Mouse (Mus musculus) liver, adult 10 weeks (tissue): ENCODE results near the gene Tmem45a. TPM values are rescaled to one million over a fixed set of nuclear protein-coding genes. Genes with fewer than 3 reads are reported as not detected.

Experiments used
- polyA plus RNA-seq: library from polyadenylated mRNA; stranded (reverse); fragments of 350-450 nt; fragmentation: Illumina TruSeq; extraction: RNeasy Lipid Tissue Mini Kit (QIAGEN cat#74804); gene quantifications from one replicate; pipeline ENCODE4 v1.2.3, GENCODE M21; 2014; ENCODE audit warnings: low read depth, low replicate concordance

Gene Tmem45a
- 1.9 TPM for polyA plus RNA-seq

DNA sequence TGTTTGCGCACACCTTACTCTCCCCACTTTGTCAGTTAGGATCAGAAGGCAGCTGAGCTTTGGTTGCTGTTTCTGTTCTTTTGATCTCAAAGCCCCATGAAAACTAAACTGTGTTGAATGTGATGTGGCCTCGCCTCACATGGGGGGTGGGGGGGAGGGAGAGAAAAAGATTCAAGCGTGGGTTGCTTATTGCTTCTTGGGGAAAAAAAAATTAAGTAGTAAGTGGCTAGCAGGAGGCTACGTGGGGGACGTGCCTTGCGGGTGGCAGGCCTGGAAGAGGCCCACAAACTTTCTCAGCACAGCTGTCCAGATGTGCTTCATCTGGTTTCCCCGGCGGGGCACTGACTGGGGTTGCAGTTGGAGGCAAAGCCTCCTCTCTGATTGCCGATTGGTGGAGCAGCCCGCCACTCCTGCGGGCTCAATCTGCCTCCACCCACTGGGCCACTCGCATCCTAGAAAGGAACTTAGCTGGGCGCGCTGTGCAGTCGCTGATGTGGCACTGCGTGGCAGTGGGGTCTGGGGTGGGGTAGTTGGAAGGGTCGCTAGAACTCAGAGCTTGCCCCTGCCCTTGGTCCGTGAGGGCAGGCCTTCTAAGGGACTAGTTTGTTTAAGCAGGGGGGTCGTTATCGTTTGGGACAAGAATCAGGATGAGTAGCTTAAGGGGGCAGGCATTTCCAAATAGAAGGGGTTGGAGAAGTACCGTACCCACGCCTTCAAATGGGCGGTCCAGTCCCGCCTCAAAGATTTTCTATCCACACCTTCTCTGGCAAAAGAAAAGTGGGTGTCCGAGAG, at the start of gene Tmem45a:
Gene Tmem45a (minus strand): TSS at position 343 of the 792 bp plus-strand sequence.

DNA sequence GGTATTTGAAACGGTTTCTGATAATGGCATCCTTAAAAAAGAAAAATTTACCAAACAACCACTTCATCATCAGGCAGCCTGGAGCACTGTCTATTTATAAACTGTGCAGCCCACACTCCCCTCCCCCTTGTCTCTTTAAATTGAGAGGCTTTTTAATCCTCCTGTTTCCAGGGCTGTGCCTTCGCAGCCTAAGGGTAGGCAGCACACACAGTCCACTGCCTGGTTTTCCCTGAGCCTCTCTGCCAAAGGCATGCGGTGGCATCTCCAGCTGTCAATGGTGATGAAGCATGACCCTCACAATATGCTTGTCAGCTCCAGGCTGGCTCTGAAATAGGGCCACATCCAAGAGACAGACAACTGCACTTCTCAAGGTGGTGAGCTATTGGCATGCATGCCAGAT, 42.1 kb upstream of the Tmem45a start, which contains the start of gene Lnp1:
Gene Lnp1 (minus strand): TSS at position 39 of the 400 bp plus-strand sequence.

DNA sequence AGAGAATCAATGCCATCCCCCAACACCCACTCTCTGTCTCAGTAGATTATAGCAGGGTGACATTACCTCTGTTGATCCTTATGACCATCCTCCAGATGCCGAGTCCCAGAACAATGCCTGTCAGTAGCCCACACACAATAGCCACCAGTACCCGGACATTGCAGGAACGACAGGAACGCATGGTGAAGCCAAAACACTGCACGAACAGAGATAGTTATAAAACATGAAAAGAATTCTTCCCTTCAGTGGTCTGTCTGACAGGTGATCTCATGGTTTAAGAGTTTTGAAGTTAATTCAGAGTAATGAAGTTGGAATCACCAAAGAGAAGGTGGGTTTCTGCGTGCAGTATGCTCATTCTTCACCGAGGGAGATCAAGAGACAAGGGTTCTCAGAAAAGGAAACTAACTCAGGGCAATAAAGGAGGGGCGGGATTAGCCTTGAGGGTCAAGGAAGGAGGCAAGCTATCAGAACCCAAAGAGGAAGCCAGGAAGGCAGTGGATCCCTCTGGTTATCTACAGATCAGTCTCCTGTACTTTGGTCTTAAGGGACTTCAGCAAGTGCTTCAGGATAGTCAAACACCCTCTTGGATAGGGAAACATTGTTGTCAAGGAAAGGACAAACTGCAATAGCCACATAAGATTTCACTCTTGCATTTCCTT, 90.4 kb downstream of the Tmem45a start, which contains the start of gene Adgrg7:
Gene Adgrg7 (minus strand): TSS at position 375 of the 659 bp plus-strand sequence.

Other genes with a start within 250 kb of the Tmem45a start
- 173 TPM for gene Tfg, start 168.7 kb downstream of the Tmem45a start, polyA plus RNA-seq
- 0.45 TPM for gene Adgrg7, start 90.3 kb downstream of the Tmem45a start, polyA plus RNA-seq
- gene Lnp1, start 41.9 kb upstream of the Tmem45a start, polyA plus RNA-seq, result not detected
- gene Tmem45a2, start 185.2 kb upstream of the Tmem45a start, polyA plus RNA-seq, result not detected
- 117 TPM for gene Tomm70a, start 235.5 kb upstream of the Tmem45a start, polyA plus RNA-seq